Mouse (Mus musculus) heart, postnatal 4 days (tissue): ENCODE results near the gene Map3k10. TPM values are rescaled to one million over a fixed set of nuclear protein-coding genes. Genes with fewer than 3 reads are reported as not detected.

Source experiments
- DNase-seq: peaks from one replicate; pipeline ENCODE4 v3.0.0; 2021
- total RNA-seq, 2 experiments: library from RNA; stranded (reverse); gene quantifications; 2 replicates each; pipeline ENCODE4 v1.2.3; 2021

Gene Map3k10
- total RNA-seq, 2 experiments from 2014 or later = 16.7 TPM

GRCm38 (mm10) chr7:27609285-27609684 is 65.1 kb downstream of the Map3k10 start:
- peak; percentile 29 for DNase-seq

- DNase-seq = no peak
These were observed 66.3 kb downstream of the Map3k10 start for GRCm38 (mm10) chr7:27608130-27608529.

- peak; percentile 88 for DNase-seq
These were observed 66.8 kb downstream of the Map3k10 start for GRCm38 (mm10) chr7:27607580-27607979.

- DNase-seq = no peak
These were observed 67.7 kb downstream of the Map3k10 start for GRCm38 (mm10) chr7:27606481-27607254.

Other genes with a start within 250 kb of the Map3k10 start
- under 1 TPM; 0.32 to 0.50 TPM for gene Sptbn4, start 226.9 kb downstream of the Map3k10 start, total RNA-seq
- 10 to 100 TPM; 36.3 to 44.5 TPM for gene Blvrb, start 226.6 kb downstream of the Map3k10 start, total RNA-seq
- 10 to 100 TPM in 1 of 2 experiments, 1 to 10 TPM in 1; 7.4 to 10.1 TPM for gene Sertad3, start 200.8 kb downstream of the Map3k10 start, total RNA-seq
- gene Sertad1, start 187.7 kb downstream of the Map3k10 start, total RNA-seq = 10 to 100 TPM; 14.4 to 15.5 TPM
- 1 to 10 TPM; 4.1 to 5.9 TPM for gene Prx, start 175.3 kb downstream of the Map3k10 start, total RNA-seq
- 1 to 10 TPM in 1 of 2 experiments, under 1 TPM in 1; 0.83 to 1.0 TPM for gene Hipk4, start 151.3 kb downstream of the Map3k10 start, total RNA-seq
- gene Pld3, start 121.4 kb downstream of the Map3k10 start, total RNA-seq = 10 to 100 TPM; 28.9 to 32.4 TPM
- gene 2310022A10Rik, start 121.4 kb downstream of the Map3k10 start, total RNA-seq = 10 to 100 TPM; 54.9 to 58.4 TPM
- gene Akt2, start 83.0 kb downstream of the Map3k10 start, total RNA-seq = 100 to 1,000 TPM; 158 to 164 TPM
- not detected for gene Ttc9b, start 20.7 kb downstream of the Map3k10 start, total RNA-seq
- under 1 TPM; 0.70 to 0.81 TPM for gene Zfp607b, start 14.7 kb upstream of the Map3k10 start, total RNA-seq
- gene Zfp60, start 56.8 kb upstream of the Map3k10 start, total RNA-seq = 10 to 100 TPM in 1 of 2 experiments, 1 to 10 TPM in 1; 9.1 to 11.5 TPM
- 1 to 10 TPM; 5.7 to 6.4 TPM for gene Zfp626, start 132.6 kb upstream of the Map3k10 start, total RNA-seq
- 1 to 10 TPM; 2.3 to 3.0 TPM for gene Zfp59, start 164.0 kb upstream of the Map3k10 start, total RNA-seq
- gene Zfp607a, start 182.9 kb upstream of the Map3k10 start, total RNA-seq = 1 to 10 TPM; 2.8 to 3.6 TPM